In genomic region chr11:69662213-69662966, GRCm38 (mm10) we compare ENCODE assay signal across 8 mouse cellular contexts. TPM values are rescaled to one million over a fixed set of nuclear protein-coding genes. Genes with fewer than 3 reads are reported as not detected.
DNase-seq lines count a peak whose midpoint lies in the region; ATAC-seq lines count a peak whose summit lies in the region.

TSS of gene Mpdu1 (minus strand) at chr11:69662642.

- peaks cover 59% of the 10 kb centered on the region for H3K36me3 ChIP-seq in megakaryocyte, embryonic 14.5 days (replicated peaks; ENCODE audit: low read length)

- peaks cover 80% of the 10 kb centered on the region for H3K4me1 ChIP-seq in megakaryocyte, embryonic 14.5 days

- H3K4me3 ChIP-seq in megakaryocyte, embryonic 14.5 days (replicated peaks) = peak within 1 kb of the TSS; percentile 94

- no peaks in the 10 kb centered on the region for H3K9me3 ChIP-seq in megakaryocyte, embryonic 14.5 days

- DNase-seq in ZHBTc4 (ENCODE audit: low read depth, low spot score) = peak; percentile 98
- peak; percentile 85 to 92 for DNase-seq in gastrocnemius, adult 8-10 months (ENCODE audit: low spot score in 2 of 2)
- peak; percentile 94 for DNase-seq in hindlimb bud, embryonic 11.5 days (ENCODE audit: extremely low spot score, low read depth, low spot score)
- peak; percentile 84 to 96 for DNase-seq in left cerebral cortex, adult 8-10 months (ENCODE audit: low spot score in 2 of 2)
- peak; percentile 97 for DNase-seq in right cerebral cortex, postnatal 10 days (ENCODE audit: low spot score in 2 of 2)
- peak; percentile 81 for DNase-seq in urinary bladder, postnatal 25 days (ENCODE audit: low spot score)

- no peaks in the 10 kb centered on the region for H3K27me3 ChIP-seq in megakaryocyte, embryonic 14.5 days (replicated peaks)

- ATAC-seq in common myeloid progenitor, adult 5-6 weeks (replicated peaks; ENCODE audit: low read depth, poor library complexity, severe bottlenecking) = peak; percentile 80

RNA-seq across cellular contexts. Expression of gene Mpdu1, which starts in this region (rescaled TPM):
- total RNA-seq in common myeloid progenitor, adult 5-6 weeks (2017) = 51.8 and 56.8 TPM in 2 replicates
- total RNA-seq in gastrocnemius, adult 8-10 months (2022) = 1 to 10 TPM; 7.3 to 8.8 (median 8.3) TPM
- total RNA-seq in left cerebral cortex, adult 8-10 months (2022) = 10 to 100 TPM; 59.3 to 68.7 (median 61.4) TPM
- 16.2 and 31.6 TPM in 2 replicates for polyA plus RNA-seq in megakaryocyte, embryonic 14.5 days (2012; ENCODE audit: insufficient read depth, low replicate concordance)

Comparison
In these comparisons a context has a peak if more than half of its experiments do, and no peak if none do; other contexts are left out.
1. Peak in every context shown above with its lines: DNase-seq, ATAC-seq and H3K4me3 ChIP-seq.